Mouse (Mus musculus) heart, postnatal 25 days (tissue): ENCODE measurements around the gene Mpv17. TPM values are rescaled to one million over a fixed set of nuclear protein-coding genes. Genes with fewer than 3 reads are reported as not detected.

Experiments used
- DNase-seq: peaks from one replicate; pipeline ENCODE4 v3.0.0; 2022; ENCODE audit warnings: low spot score
- intact Hi-C: fragments of 180-260 bp; cut with DNase I; formaldehyde crosslinking; loops from one replicate; pipeline ENCODE4 v1.15.1; 2025
- total RNA-seq, 2 experiments: library from RNA; stranded (reverse); gene quantifications; 2 replicates each; pipeline ENCODE4 v1.2.3; 2021

The Mpv17 gene
- total RNA-seq, 2 experiments from 2014 or later: 55.1 to 55.5 TPM

DNA sequence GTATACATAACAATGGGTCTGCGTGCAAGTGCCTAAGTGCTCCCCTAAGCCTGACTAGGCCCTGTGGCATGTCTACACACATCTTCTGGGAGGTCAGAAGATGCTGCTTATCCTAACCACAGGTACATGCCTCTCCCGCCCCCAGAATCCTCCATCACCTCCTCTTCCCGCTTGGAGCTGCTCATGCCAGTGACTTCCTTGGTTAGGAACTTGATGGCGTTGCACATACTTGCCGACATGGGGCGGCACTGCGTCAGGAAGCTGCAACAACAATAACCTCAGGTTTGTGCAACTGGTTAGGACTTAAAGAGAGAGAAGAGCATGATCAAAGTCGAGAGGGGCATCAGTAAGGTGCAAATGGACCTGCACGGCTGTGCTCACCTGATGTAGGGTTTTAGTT, 36.1 kb upstream of the Mpv17 start:
- DNase-seq: no peak
- intact Hi-C loops: no loop called here

GRCm38 (mm10) chr5:31188223-31188840, 34.3 kb upstream of the Mpv17 start:
- intact Hi-C loops: no loop called here
- DNase-seq: no peak

DNA sequence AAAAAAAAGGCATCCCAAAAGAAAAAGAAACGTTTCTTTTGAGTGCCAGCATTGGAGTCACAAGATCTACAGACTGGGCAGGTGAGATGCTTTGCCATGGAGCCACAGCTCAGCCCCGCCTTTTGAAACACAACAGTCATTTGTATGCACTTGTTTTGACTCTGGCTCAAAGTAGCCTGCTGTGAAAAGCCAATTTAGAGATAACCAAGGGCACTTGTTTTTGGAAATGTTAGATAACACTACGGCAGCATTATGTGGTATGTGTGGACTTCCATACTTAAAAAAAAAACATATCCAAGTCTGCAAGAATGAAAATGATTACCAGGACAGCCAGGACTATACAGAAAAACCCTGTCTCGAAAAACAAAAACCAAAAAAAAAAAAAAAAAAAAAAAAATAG, 29.6 kb upstream of the Mpv17 start:
- intact Hi-C loops: no loop called here
- DNase-seq: no peak

- intact Hi-C loops: no loop called here
- DNase-seq: no peak
Observed at GRCm38 (mm10) chr5:31181183-31181770, 27.2 kb upstream of the Mpv17 start.

- intact Hi-C loops: loop anchor here (1.0 to 5.0 kb wide), 2 partner anchors 13 to 112 kb away; partner anchors contain the start of genes Eif2b4, Ift172 and Snx17
- DNase-seq: peak; percentile 89
Observed at GRCm38 (mm10) chr5:31179766-31180630, 25.9 kb upstream of the Mpv17 start, which contains the start of the genes Gm29609 and Gtf3c2. Gm29609 (minus strand) TSS chr5:31179911. Gtf3c2 (minus strand) TSS chr5:31180144.

- intact Hi-C loops: loop anchor here (1.0 to 5.0 kb wide), 2 partner anchors 14 to 113 kb away; partner anchors contain the start of genes Eif2b4, Ift172 and Snx17
- DNase-seq: no peak
Observed at GRCm38 (mm10) chr5:31179301-31179765, 25.3 kb upstream of the Mpv17 start.

GRCm38 (mm10) chr5:31168630-31169029, 14.6 kb upstream of the Mpv17 start:
- intact Hi-C loops: no loop called here
- DNase-seq: no peak

DNA sequence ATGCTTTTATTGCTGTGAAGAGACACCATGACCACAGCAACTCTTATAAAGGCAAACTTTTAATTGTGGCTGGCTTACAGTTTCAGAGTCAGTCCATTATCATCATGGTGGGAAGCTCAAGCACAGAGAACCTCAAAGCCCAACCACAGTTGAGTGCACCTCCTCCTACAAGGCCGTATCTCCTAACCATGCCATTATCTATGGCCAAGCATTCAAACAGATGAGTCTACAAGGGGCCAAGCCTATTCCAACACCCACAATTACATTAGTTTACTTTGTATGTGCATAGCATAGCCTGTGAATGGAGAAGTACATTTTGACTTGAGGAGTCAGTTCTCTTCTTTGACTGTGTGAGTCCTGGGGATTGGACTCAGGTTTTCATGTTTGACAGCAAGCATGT, 10.8 kb upstream of the Mpv17 start:
- intact Hi-C loops: no loop called here
- DNase-seq: no peak

DNA sequence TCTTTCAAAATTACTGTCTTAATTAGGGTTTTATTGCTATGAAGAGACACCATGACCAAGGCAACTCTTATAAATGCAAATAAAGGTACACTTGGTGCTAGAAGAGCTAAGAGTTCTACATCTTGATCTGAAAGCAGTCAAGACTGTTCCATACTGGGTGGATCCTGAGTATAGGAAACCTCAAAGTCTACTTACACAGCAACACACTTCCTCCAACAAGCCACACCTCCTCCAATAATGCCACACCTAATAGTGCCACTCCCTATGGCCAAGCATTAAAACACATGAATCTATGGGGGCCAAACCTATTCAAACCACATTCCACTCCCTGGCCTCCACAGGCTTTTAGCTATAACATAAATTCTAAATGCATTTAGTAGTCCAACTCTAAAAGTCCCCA, 8.4 kb upstream of the Mpv17 start:
- intact Hi-C loops: no loop called here
- DNase-seq: no peak

DNA sequence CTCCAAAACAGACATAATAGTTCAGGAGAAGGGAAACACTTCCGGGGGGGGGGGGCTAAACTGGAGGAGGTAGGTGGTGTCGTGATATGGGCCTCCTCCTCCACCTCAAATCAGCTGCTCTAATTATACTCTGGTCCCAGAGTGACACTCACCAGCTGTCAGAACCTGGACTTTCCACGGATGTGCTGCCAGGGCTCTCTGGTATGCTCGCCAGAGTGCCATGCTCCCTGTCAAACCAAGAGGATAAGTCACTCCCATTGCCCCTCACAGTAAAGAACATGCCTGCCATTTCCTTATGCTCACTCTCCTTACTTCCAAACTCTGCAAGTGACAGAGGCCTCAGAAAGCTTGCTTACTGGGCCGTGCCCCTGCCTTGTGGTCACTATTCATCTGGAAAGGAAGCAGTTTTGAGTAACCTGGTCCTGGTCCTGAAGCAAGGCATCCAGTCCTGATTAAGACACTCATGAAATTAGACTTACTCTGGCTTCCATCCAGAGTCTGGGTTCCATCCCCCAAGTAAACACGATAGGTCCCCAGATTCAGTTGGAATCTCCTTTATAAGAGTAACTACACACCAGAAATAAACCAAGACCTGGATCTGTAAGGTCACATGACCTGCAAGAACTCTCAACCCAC, 417 bp downstream of the Mpv17 start:
- DNase-seq: no peak
- intact Hi-C loops: no loop called here

DNA sequence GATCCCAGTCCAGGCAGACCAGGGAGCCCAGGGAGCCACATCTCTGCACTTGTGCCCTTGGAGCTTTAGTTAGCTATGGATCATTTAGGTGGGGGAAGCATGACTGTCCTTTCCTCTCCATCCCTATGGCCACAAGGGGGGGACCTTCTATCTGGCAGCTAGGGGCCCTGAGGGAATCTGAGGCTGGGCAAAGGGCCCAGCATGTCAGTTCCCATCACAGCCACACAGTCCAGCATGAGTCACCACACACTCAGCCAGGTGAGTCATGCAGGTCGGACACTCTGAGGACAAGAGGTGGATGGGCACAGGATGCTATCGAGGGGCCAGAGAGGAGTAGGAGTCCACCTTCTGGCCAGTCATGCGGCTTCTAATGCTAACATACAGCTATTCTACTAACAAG, 2.3 kb downstream of the Mpv17 start:
- intact Hi-C loops: no loop called here
- DNase-seq: peak; percentile 16

- intact Hi-C loops: no loop called here
- DNase-seq: no peak
Observed at GRCm38 (mm10) chr5:31149781-31150180, 4.3 kb downstream of the Mpv17 start.

DNA sequence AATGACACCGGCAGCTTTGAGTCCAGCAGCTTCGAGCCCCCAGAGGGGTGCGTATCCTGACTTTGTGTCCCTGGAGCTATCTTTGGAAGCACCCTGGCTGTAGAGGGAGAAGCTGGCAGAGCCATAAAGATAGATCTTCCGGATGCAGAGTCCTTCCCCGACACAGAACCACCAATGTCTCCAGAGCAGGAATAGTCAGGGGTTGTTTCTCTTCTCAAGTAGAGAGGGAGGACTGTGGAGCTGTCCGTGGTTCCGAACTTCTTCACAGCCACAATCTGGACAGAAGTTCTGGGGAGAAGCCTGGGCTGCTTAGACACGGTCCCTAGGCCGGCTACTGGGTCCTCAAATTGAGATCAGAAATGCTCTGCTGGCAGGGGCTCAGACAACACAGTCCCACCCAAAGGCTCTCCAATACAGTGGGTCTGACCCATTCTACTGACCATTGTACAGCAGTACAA, 15.1 kb downstream of the Mpv17 start:
- DNase-seq: no peak
- intact Hi-C loops: no loop called here

DNA sequence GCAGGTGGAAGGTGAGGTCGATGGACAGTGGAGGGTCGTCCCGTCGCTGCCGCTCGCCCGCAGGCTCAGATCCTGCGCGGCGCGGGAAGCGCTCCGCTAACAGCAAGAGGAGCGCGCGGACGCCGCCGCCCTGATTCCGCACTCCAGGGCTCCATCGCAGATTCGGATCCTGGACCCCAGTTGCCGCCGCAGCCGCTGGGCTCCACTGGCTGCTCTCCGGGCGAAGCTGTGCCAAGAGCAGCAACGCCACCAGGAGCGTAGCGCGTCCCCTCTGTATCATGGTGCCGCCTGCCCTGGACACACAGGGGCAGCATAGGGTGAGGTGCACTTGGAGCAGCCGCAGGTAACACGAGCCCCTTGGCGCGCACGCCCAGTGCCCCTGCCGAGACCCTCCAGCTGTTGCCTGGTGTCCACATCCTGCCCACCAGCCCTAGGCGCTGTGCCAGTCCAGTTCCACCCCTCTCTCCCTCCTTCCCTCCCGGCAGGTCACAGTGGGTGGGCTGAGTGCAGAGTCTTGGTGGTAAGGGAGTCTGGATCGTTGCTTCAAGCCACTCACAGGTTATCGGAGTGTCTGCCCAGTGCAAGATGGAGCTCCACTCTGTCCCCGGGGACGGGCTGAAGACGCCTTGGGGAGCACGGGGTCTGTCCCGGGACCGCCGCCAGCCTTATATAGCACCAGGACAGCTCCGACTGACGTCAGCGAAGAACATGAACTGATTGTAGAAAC, 15.6 kb downstream of the Mpv17 start, which contains the start of gene Ucn:
Gene Ucn, minus strand, starts transcription at position 589 of the 727 bp plus-strand sequence.
- intact Hi-C loops: no loop called here
- no peak for DNase-seq

GRCm38 (mm10) chr5:31137658-31138057, 16.4 kb downstream of the Mpv17 start:
- intact Hi-C loops: no loop called here
- no peak for DNase-seq

- intact Hi-C loops: no loop called here
- DNase-seq: no peak
Observed at GRCm38 (mm10) chr5:31136730-31137424, 17.2 kb downstream of the Mpv17 start.

DNA sequence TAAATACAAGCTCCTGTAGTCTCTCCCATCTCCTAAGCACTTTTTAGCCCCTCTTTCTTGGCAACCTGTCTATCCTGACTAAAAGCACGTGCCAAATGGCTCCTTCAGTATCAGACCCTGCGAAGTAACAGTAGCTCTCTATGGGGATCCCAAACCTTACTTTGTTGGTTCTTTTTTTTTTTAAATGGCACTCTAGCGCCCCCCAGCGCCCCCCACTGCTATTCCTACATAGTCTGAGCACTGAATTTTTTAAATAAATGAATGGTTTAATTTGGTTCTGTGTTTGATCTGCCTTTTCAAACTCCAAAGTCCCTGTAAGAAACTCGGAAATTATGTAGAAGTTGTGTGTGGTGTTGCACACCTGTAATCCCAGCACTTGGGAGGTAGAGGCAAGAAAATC, 28.0 kb downstream of the Mpv17 start:
- intact Hi-C loops: no loop called here

GRCm38 (mm10) chr5:31123481-31123880, 30.6 kb downstream of the Mpv17 start:
- intact Hi-C loops: no loop called here
- DNase-seq: no peak

More for the DNA sequence above, 28.0 kb downstream of the Mpv17 start:
- no peak for DNase-seq

- intact Hi-C loops: no loop called here
- DNase-seq: no peak
Observed at GRCm38 (mm10) chr5:31121111-31121510, 32.9 kb downstream of the Mpv17 start.
